Mouse (Mus musculus) testis, adult 2 months (tissue): ENCODE data around the gene Isg20l2.

ENCODE experiments used
- CTCF ChIP-seq: fragments of 200-500 bp; IDR thresholded peaks from 2 replicates; pipeline ENCODE4 v1.5.1; 2012; ENCODE audit warnings: low read depth, mild to moderate bottlenecking, inconsistent platforms, low read length, moderate library complexity; ENCODE audit not compliant: control insufficient read depth, insufficient read depth, insufficient replicate concordance
- POLR2A ChIP-seq: fragments of 200-500 bp; IDR thresholded peaks from 2 replicates; pipeline ENCODE4 v1.6.1; 2012; ENCODE audit warnings: low read depth, mild to moderate bottlenecking, inconsistent platforms, low read length, moderate library complexity; ENCODE audit not compliant: control insufficient read depth

- TF ChIP-seq CTCF = no peak
- no peak for TF ChIP-seq POLR2A
Observed at GRCm38 (mm10) chr3:87947056-87947810, 17.1 kb downstream of the Isg20l2 start.
